Mouse (Mus musculus): ENCODE data around the gene AA986860. TPM values are rescaled to one million over a fixed set of nuclear protein-coding genes. Genes with fewer than 3 reads are reported as not detected.

Gene AA986860
- total RNA-seq, 4 experiments from 2014 or later: 3.7 to 16.2 (median 8.1) TPM

GRCm38 (mm10) chr1:130776645-130777044 lies 44.9 kb downstream of the AA986860 start:
- no peak for DNase-seq

GRCm38 (mm10) chr1:130779867-130780266 lies 48.1 kb downstream of the AA986860 start:
- DNase-seq: no peak

- no peak for DNase-seq
These were observed 52.3 kb downstream of the AA986860 start for GRCm38 (mm10) chr1:130784054-130784453.

GRCm38 (mm10) chr1:130787001-130787400 lies 55.2 kb downstream of the AA986860 start:
- DNase-seq: no peak

- DNase-seq: no peak
These were observed 58.0 kb downstream of the AA986860 start for GRCm38 (mm10) chr1:130789512-130790451.

Other genes starting within 250 kb of the AA986860 start
- gene Zp3r, start 102.4 kb upstream of the AA986860 start, total RNA-seq (2022): not detected
- gene C4bp, start 70.3 kb upstream of the AA986860 start, total RNA-seq (2022): under 1 TPM in 1 of 4 experiments, not detected in 3; 0.32 TPM
- gene Gm29427, start 16.2 kb upstream of the AA986860 start, total RNA-seq (2022): under 1 TPM in 2 of 4 experiments, not detected in 2; 0.31 to 0.35 TPM
- 10 to 100 TPM in 2 of 4 experiments, 1 to 10 TPM in 2; 7.8 to 16.6 (median 11.6) TPM for gene Yod1, start 14.6 kb upstream of the AA986860 start, total RNA-seq (2022)
- gene Pfkfb2, start 2.7 kb upstream of the AA986860 start, total RNA-seq (2022): 100 to 1,000 TPM in 1 of 4 experiments, 10 to 100 TPM in 3; 29.4 to 107 (median 61.6) TPM
- under 1 TPM in 1 of 4 experiments, not detected in 3; 0.22 TPM for gene Fcamr, start 68.9 kb downstream of the AA986860 start, total RNA-seq (2022)
- under 1 TPM; 0.09 to 0.51 (median 0.35) TPM for gene Pigr, start 94.7 kb downstream of the AA986860 start, total RNA-seq (2022)
- gene Fcmr, start 133.7 kb downstream of the AA986860 start, total RNA-seq (2022): 1 to 10 TPM in 1 of 4 experiments, under 1 TPM in 3; 0.70 to 1.0 (median 0.77) TPM
- gene Il24, start 155.5 kb downstream of the AA986860 start, total RNA-seq (2022): not detected
- gene Il20, start 179.5 kb downstream of the AA986860 start, total RNA-seq (2022): not detected
- not detected for gene Il19, start 208.1 kb downstream of the AA986860 start, total RNA-seq (2022)